Mouse (Mus musculus) testis, adult 2 months (tissue): ENCODE data around the gene Crim1.

Source experiments
- CTCF ChIP-seq: fragments of 200-500 bp; IDR thresholded peaks from 2 replicates; pipeline ENCODE4 v1.5.1; 2012; ENCODE audit warnings: low read depth, mild to moderate bottlenecking, inconsistent platforms, low read length, moderate library complexity; ENCODE audit not compliant: control insufficient read depth, insufficient read depth, insufficient replicate concordance
- POLR2A ChIP-seq: fragments of 200-500 bp; IDR thresholded peaks from 2 replicates; pipeline ENCODE4 v1.6.1; 2012; ENCODE audit warnings: low read depth, mild to moderate bottlenecking, inconsistent platforms, low read length, moderate library complexity; ENCODE audit not compliant: control insufficient read depth

GRCm38 (mm10) chr17:78201221-78202058, 1.4 kb downstream of the Crim1 start:
- TF ChIP-seq CTCF (no peak), POLR2A (no peak)
